Mouse (Mus musculus): ENCODE results near the gene Crybb3.

- TF ChIP-seq CTCF (IDR thresholded peaks at IDR 0.05; ENCODE audit: control insufficient read depth, insufficient read depth, insufficient replicate concordance, low read depth, low read length) (no peak), POLR2A (IDR thresholded peaks at IDR 0.05; ENCODE audit: control insufficient read depth, low read depth, low read length) (no peak)
Measured at GRCm38 (mm10) chr5:113090077-113090690, 8.8 kb upstream of the Crybb3 start.
